Mouse (Mus musculus) brain, adult 2 months (tissue): ENCODE measurements at regions not wholly inside any gene's neighbourhood (a gene's known extent, or its start where the extent isn't known, plus 50 kb on each side); places are given as distances from the start of the nearest gene placed in this dataset.
A peak's percentile ranks its signal among the peaks of the same experiment; 100 is the strongest.

Experiments
- DNase-seq: peaks from one replicate; pipeline ENCODE4 v3.0.0; 2011; ENCODE audit warnings: low read depth, low spot score

GRCm38 (mm10) chr4:90437375-90438190 lies 219.0 kb downstream of the Zfp352 start:
- DNase-seq: peak; percentile 74

- DNase-seq: no peak
These were observed 219.7 kb downstream of the Zfp352 start for GRCm38 (mm10) chr4:90438191-90438922.

DNA sequence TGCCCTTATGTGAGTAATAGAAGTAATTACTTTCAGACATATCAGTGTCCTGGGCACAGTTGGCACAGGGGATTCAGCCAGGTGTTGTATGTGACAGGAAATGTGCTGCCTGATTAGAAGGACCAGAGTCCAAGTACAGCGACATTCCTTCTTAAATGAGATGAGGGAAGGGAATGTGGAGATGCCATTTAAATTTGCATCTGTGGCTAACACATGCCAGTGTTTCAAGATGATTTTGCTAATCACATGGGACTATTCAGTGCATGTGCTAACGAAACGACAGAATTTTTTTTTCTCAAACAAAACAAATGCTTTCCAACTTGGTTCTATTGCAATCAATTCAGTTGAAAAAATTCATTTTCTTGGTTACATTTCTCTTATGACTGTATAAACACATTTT lies 226.6 kb downstream of the Zfp352 start:
- DNase-seq: peak; percentile 9

DNA sequence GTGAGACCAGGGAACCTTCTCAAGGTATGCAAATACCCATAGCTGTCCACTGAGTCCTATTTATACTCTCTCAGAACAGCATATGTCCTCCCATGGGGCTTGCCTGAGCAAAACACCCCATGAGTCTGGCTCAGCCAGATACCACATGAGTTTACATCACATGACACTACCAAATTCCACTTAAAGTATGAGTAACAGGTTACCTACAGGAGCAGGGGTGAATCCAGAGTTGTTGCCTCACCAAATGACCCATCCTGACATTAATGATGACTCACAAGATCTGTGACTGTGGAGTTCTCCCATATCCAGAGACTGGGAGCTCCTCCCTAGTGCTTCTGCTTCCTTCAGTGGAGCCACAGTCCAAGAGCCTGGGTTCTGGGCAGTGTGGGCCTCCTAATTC lies 234.0 kb downstream of the Zfp352 start:
- DNase-seq: no peak

DNA sequence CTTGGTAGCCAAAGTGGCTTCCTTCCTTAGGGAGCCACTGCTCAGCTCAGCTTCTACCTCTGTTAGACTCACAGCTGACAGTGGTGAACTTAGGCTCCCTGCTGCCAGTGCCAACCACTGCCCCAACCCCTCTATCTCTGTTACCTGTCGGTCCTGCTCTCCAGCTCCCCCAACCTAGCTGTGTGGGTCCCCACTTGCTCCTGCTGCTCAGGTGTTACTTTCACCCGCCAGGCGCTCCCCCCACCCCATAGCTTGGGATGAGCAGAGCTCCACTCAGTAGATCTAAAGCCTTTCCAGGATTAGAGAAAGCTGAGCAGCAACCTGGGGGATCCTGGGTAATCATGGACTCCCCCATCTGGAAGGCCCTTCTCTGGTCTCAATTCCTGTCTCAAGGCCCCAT lies 234.4 kb downstream of the Zfp352 start:
- no peak for DNase-seq

DNA sequence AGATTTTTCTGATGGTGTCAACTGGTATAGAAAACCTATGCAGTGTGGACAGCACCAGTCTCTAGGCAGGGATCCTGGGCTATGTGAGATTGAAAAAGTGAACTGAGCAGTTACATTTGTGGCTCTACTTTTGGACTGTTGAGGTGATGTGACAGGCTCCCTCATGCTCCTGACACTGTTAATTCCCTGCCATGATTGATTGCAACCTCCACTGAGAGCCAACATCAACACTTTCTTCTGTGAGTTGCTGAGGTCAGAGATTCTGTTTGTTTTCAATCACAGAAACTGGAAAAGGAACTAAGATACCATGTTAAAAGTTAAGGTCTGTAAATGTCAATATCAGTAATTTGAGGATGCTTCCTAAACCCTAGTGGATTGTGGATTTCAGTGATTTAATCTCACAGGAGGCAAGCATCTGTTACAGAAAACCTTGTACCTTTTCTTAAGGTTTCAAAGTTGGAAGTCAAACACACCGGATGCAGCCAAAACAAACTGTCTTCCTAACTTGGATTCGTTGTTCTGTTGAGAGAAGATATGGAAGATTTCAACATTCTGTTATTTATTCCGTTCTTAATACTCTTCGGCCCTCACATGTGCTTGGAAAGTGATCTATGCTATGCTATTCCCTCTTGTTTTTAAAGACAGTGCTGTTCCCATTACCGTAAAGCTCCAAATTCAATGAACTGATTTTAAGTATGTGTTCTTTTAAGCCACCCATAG lies 278.4 kb downstream of the Zfp352 start:
- no peak for DNase-seq
